Mouse (Mus musculus): ENCODE measurements around the gene Kcnd3.

GRCm38 (mm10) chr3:105478876-105479275, 26.7 kb downstream of the Kcnd3 start:
- TF ChIP-seq CTCF (IDR thresholded peaks at IDR 0.05; ENCODE audit: extremely low read depth, insufficient read depth, low read length), result no peak
- TF ChIP-seq POLR2A (IDR thresholded peaks at IDR 0.05; ENCODE audit: extremely low read depth, insufficient read depth, low read length), result no peak
